ENCODE assay signal across 8 mouse cellular contexts in the genomic region with DNA sequence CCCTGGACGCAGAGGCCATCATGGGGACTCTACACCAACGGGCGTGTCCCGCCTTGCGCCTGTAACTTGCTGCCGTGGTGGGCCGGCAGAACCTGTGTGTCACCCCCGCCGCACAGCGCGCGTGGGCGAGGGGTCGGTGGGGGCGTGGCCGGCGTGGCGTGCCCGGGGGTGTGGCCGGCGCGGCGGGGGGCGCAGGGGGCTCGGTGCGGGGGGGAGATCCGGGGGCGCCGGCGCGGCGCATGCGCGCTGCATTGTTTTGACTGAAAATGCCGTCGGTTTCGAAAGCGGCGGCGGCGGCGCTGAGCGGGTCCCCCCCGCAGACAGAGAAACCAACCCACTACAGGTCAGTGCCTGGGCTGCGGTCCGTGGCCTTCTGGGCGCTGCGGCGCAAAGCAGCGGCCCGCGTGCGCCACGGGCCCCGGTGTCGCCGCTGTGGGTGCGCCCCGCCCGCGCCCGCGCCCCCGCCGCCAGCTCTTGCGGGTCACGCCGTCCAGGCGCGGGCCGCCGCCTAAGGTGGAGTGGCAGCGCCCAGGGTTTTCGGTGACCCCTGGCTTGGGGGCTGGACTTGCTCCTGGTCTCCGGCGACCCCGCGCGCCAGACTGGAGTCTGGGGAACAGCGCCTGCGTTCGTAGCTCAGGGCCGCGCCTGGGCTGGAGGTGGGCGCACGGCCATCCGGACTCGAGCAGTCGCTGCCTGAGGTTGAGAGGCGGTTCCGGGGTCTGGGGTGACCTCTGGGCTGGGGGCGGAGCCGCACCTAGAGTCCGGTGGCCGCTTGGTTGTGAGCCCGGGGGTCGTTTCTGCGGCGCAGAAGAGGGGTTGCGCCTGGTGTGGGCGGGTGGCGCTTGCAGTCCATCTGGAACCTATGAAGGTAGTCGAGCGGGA. TPM values are rescaled to one million over a fixed set of nuclear protein-coding genes. Genes with fewer than 3 reads are reported as not detected.
A peak's percentile ranks its signal among the peaks of the same experiment; 100 is the strongest.
DNase-seq lines count a peak whose midpoint lies in the region; ATAC-seq and TF ChIP-seq lines count a peak whose summit lies in the region.

A gene (plus strand): TSS at position 248 of the 882 bp plus-strand sequence.

- TF ChIP-seq CTCF in G1E (IDR thresholded peaks at IDR 0.05; ENCODE audit: low read depth, low read length), result no peak
- TF ChIP-seq CTCF in cerebellum, adult 2 months (IDR thresholded peaks at IDR 0.05; ENCODE audit: borderline replicate concordance, insufficient read depth, low read depth, low read length), result no peak

- WGBS in cerebellum, adult 2 months, result 1% methylated on average over 104 of the region's 104 CpGs
- under 1% methylated on average over 104 of the region's 104 CpGs for WGBS in hindbrain, embryonic 10.5 days

- peak within 1 kb of the TSS; percentile 82 for H3K27ac ChIP-seq in cerebellum, adult 2 months (ENCODE audit: insufficient read depth, low read length)
- peak within 1 kb of the TSS; percentile 90 for H3K27ac ChIP-seq in hindbrain, embryonic 10.5 days

- H3K4me1 ChIP-seq in G1E (ENCODE audit: insufficient read depth, low read depth, low read length), result peaks cover 55% of the 10 kb centered on the region
- H3K4me1 ChIP-seq in cerebellum, adult 2 months (ENCODE audit: control insufficient read depth, insufficient read depth, low read length), result peaks cover 7% of the 10 kb centered on the region
- peaks cover 37% of the 10 kb centered on the region for H3K4me1 ChIP-seq in hindbrain, embryonic 10.5 days (replicated peaks)

- H3K36me3 ChIP-seq in G1E (replicated peaks), result peaks cover 64% of the 10 kb centered on the region
- H3K36me3 ChIP-seq in hindbrain, embryonic 10.5 days, result peaks cover 20% of the 10 kb centered on the region

- peak; percentile 78 for DNase-seq in G1E (ENCODE audit: low spot score)
- DNase-seq in cerebellum, adult 2 months, result peak; percentile 59 to 69
- DNase-seq in frontal cortex, postnatal 10 days (ENCODE audit: low spot score in 2 of 2), result peak; percentile 49 to 71
- DNase-seq in hindbrain, embryonic 10.5 days (ENCODE audit: low spot score), result peak; percentile 77
- peak; percentile 61 to 72 for DNase-seq in layer of hippocampus, postnatal 14 days (ENCODE audit: low spot score in 2 of 2)
- peak; percentile 58 for DNase-seq in lung, postnatal 25 days (ENCODE audit: low spot score)
- DNase-seq in retina, embryonic 14.5 days (ENCODE audit: low spot score), result peak; percentile 77
- peak; percentile 83 to 86 for DNase-seq in thymus, postnatal 36 days

- peak; percentile 35; the same call in 1 of the 2 replicates for ATAC-seq in G1E (ENCODE audit: extremely low read depth, insufficient number of reproducible peaks, low FRiP score, poor library complexity, severe bottlenecking)

- peak within 1 kb of the TSS; percentile 88 for H3K4me3 ChIP-seq in G1E (ENCODE audit: low read depth, low read length)
- H3K4me3 ChIP-seq in cerebellum, adult 2 months (replicated peaks; ENCODE audit: insufficient read depth, low read depth, low read length), result peak within 1 kb of the TSS; percentile 84
- peak within 1 kb of the TSS; percentile 89 for H3K4me3 ChIP-seq in hindbrain, embryonic 10.5 days

- H3K9me3 ChIP-seq in G1E (replicated peaks), result no peaks in the 10 kb centered on the region
- H3K9me3 ChIP-seq in hindbrain, embryonic 10.5 days, result no peaks in the 10 kb centered on the region

- no peaks in the 10 kb centered on the region for H3K27me3 ChIP-seq in G1E (ENCODE audit: insufficient read depth, low read length)
- H3K27me3 ChIP-seq in cerebellum, adult 2 months (ENCODE audit: control insufficient read depth, insufficient read depth, low read length), result no peaks in the 10 kb centered on the region
- no peaks in the 10 kb centered on the region for H3K27me3 ChIP-seq in hindbrain, embryonic 10.5 days (ENCODE audit: insufficient read depth, poor library complexity, severe bottlenecking)

- TF ChIP-seq POLR2A in cerebellum, adult 2 months (IDR thresholded peaks at IDR 0.05; ENCODE audit: borderline replicate concordance, insufficient read depth, low read length), result 0 out of 2 replicates have a peak, but pooled peaks have one; percentile 23

RNA-seq across cellular contexts. Expression of the gene that starts here (rescaled TPM):
- total RNA-seq in G1E (2014; fragmentation: Nextera tagmentation) (14.1 and 15.0 TPM in 2 replicates), G1E (2017) (8.5 and 10.1 TPM in 2 replicates)
- 59.4 and 65.9 TPM in 2 replicates for polyA plus RNA-seq in G1E (2012)
- 56.2 and 57.4 TPM in 2 replicates for polyA plus RNA-seq in cerebellum, adult 2 months (2012; rRNA removed)
- polyA plus RNA-seq in hindbrain, embryonic 10.5 days (2016; fragmentation: Nextera tagmentation; extraction: Ambion mirVana), result 8.5 and 8.6 TPM in 2 replicates
- 10 to 100 TPM; 33.9 to 37.0 TPM for total RNA-seq in layer of hippocampus, postnatal 14 days (2021)

Comparison
In these comparisons a context has a peak if more than half of its experiments do, and no peak if none do; other contexts are left out.
1. Peak in every context shown above with its lines: DNase-seq, ATAC-seq, H3K4me3 ChIP-seq and H3K27ac ChIP-seq.